Mouse (Mus musculus) liver, embryonic 13.5 days (tissue): ENCODE data around the gene Gm11168. TPM values are rescaled to one million over a fixed set of nuclear protein-coding genes. Genes with fewer than 3 reads are reported as not detected.
A peak's percentile ranks its signal among the peaks of the same experiment; 100 is the strongest.
"Not testable (repeated sequence)": the region's sequence is repeated elsewhere in the genome, so short reads cannot be mapped to it uniquely, and the experiment has no call there.

ENCODE experiments used
- ATAC-seq: fragments of 200-750 bp; cut with Nextera tagmentation; 2 replicates; pipeline ENCODE4 v1.8.0; 2017; ENCODE audit warnings: low read depth, mild to moderate bottlenecking, moderate number of reproducible peaks, moderate library complexity
- DNase-seq: peaks from one replicate; pipeline ENCODE4 v3.0.0; 2022
- H3K27ac ChIP-seq: fragments of 300-500 bp; sonication (generic); 2 replicates; pipeline ENCODE4 v1.5.1; 2015; ENCODE audit warnings: moderate library complexity, mild to moderate bottlenecking, inconsistent platforms
- H3K27me3 ChIP-seq: fragments of 300-500 bp; sonication (generic); 2 replicates; pipeline ENCODE4 v1.6.1; 2015; ENCODE audit warnings: mild to moderate bottlenecking, inconsistent platforms
- H3K36me3 ChIP-seq: fragments of 300-500 bp; sonication (generic); 2 replicates; pipeline ENCODE4 v1.6.1; 2015; ENCODE audit warnings: mild to moderate bottlenecking, inconsistent platforms
- H3K4me1 ChIP-seq: fragments of 300-500 bp; sonication (generic); replicated peaks from 2 replicates; pipeline ENCODE4 v1.6.1; 2015; ENCODE audit warnings: inconsistent platforms
- H3K4me2 ChIP-seq: fragments of 300-500 bp; sonication (generic); 2 replicates; pipeline ENCODE4 v1.6.1; 2015; ENCODE audit warnings: inconsistent platforms, mild to moderate bottlenecking, moderate library complexity
- H3K4me3 ChIP-seq: fragments of 300-500 bp; sonication (generic); replicated peaks from 2 replicates; pipeline ENCODE4 v1.5.1; 2015; ENCODE audit warnings: mild to moderate bottlenecking, inconsistent platforms
- H3K9ac ChIP-seq: fragments of 300-500 bp; sonication (generic); 2 replicates; pipeline ENCODE4 v1.6.1; 2015; ENCODE audit warnings: mild to moderate bottlenecking, inconsistent platforms
- H3K9me3 ChIP-seq: fragments of 300-500 bp; sonication (generic); replicated peaks from 2 replicates; pipeline ENCODE4 v1.6.1; 2016; ENCODE audit warnings: inconsistent platforms
- WGBS: fragments of 180-500 bp; shearing (Covaris S2); methylation state at CpG from one replicate; pipeline ENCODE4 v1.1.7; 2015; ENCODE audit not compliant: insufficient replicate concordance; 5-methylcytosine and 5-hydroxymethylcytosine counted together
- polyA plus RNA-seq: library from polyadenylated mRNA; unstranded; fragments of >200 nt; fragmentation: Nextera tagmentation; extraction: Ambion mirVana; gene quantifications from 2 replicates; pipeline ENCODE4 v1.2.1, GENCODE M21; 2015

Gene Gm11168
- polyA plus RNA-seq, 1 experiment from 2014 or later, result not detected

DNA sequence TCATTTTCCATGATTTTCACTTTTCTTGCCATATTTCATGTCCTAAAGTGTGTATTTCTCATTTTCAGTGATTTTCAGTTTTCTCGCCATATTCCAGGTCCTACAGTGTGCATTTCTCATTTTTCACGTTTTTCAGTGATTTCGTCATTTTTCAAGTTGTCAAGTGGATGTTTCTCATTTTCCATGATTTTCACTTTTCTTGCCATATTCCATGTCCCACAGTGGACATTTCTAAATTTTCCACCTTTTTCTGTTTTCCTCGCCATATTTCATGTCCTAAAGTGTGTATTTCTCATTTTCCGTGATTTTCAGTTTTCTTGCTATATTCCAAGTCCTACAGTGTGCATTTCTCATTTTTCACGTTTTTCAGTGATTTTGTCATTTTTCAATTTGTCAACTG is 12.8 kb downstream of the Gm11168 start:
- not testable (repeated sequence) for H3K36me3 ChIP-seq, H3K4me1 ChIP-seq, H3K9me3 ChIP-seq, ATAC-seq, H3K27me3 ChIP-seq, H3K4me2 ChIP-seq, H3K9ac ChIP-seq, H3K4me3 ChIP-seq, H3K27ac ChIP-seq
- peak; percentile 21 for DNase-seq
- 66% methylated on average over 6 of the region's 6 CpGs for WGBS

DNA sequence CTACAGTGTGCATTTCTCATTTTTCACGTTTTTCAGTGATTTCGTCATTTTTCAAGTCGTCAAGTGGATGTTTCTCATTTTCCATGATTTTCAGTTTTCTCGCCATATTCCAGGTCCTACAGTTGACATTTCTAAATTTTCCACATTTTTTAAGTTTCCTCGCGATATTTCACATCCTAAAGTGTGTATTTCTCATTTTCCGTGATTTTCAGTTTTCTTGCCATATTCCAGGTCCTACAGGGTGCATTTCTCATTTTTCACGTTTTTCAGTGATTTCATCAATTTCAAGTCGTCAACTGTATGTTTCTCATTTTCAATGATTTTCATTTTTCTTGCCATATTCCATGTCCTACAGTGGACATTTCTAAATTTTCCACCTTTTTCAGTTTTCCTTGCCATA is 14.0 kb downstream of the Gm11168 start, which contains the start of gene Gm10719:
Gm10719 (plus strand) TSS at position 301 of the 400 bp plus-strand sequence.
- not testable (repeated sequence) for H3K9ac ChIP-seq, H3K9me3 ChIP-seq, H3K4me1 ChIP-seq, H3K27ac ChIP-seq, H3K4me2 ChIP-seq, H3K36me3 ChIP-seq, H3K4me3 ChIP-seq, H3K27me3 ChIP-seq, ATAC-seq, DNase-seq
- 59% methylated on average over 1 of the region's 9 CpGs for WGBS

DNA sequence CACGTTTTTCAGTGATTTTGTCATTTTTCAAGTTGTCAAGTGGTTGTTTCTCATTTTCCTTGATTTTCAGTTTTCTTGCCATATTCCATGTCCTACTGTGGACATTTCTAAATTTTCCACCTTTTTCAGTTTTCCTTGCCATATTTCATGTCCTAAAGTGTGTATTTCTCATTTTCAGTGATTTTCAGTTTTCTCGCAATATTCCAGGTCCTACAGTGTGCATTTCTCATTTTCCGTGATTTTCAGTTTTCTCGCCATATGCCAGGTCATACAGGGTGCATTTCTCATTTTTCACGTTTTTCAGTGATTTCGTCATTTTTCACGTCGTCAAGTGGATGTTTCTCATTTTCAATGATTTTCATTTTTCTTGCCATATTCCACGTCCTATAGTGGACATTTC is 15.8 kb downstream of the Gm11168 start:
- ATAC-seq, H3K27ac ChIP-seq, H3K4me1 ChIP-seq, H3K36me3 ChIP-seq, H3K4me2 ChIP-seq, H3K9ac ChIP-seq, H3K9me3 ChIP-seq, H3K27me3 ChIP-seq, H3K4me3 ChIP-seq: not testable (repeated sequence)
- DNase-seq, result peak; percentile 89
- WGBS, result 50% methylated on average over 9 of the region's 9 CpGs

DNA sequence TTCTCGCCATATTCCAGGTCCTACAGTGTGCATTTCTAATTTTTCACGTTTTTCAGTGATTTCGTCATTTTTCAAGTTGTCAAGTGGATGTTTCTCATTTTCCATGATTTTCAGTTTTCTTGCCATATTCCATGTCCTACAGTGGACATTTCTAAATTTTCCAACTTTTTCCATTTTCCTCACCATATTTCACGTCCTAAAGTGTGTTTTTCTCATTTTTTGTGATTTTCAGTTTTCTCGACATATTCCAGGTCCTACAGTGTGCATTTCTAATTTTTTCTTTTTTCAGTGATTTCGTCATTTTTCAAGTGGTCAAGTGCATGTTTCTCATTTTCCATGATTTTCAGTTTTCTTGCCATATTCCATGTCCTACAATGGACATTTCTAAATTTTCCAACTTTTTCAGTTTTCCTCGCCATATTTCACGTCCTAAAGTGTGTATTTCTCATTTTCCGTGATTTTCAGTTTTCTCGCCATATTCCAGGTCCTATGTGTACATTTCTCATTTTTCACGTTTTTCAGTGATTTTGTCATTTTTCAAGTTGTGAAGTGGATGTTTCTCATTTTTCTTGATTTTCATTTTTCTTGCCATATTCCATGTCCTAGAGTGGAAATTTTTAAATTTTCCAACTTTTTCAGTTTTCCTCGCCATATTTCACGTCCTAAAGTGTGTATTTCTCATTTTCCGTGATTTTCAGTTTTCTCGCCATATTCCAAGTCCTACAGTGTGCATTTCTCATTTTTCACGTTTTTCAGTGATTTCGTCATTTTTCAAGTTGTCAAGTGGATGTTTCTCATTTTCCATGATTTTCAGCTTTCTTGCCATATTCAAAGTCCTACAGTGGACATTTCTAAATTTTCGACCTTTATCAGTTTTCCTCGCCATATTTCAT is 16.9 kb downstream of the Gm11168 start:
- not testable (repeated sequence) for H3K27me3 ChIP-seq, H3K27ac ChIP-seq, H3K4me2 ChIP-seq, H3K4me1 ChIP-seq, H3K9ac ChIP-seq, H3K4me3 ChIP-seq, H3K36me3 ChIP-seq, H3K9me3 ChIP-seq
- ATAC-seq (peak; percentile 49; the same call in 1 of the 2 replicates), DNase-seq (peak; percentile 77)
- 69% methylated on average over 17 of the region's 19 CpGs for WGBS

DNA sequence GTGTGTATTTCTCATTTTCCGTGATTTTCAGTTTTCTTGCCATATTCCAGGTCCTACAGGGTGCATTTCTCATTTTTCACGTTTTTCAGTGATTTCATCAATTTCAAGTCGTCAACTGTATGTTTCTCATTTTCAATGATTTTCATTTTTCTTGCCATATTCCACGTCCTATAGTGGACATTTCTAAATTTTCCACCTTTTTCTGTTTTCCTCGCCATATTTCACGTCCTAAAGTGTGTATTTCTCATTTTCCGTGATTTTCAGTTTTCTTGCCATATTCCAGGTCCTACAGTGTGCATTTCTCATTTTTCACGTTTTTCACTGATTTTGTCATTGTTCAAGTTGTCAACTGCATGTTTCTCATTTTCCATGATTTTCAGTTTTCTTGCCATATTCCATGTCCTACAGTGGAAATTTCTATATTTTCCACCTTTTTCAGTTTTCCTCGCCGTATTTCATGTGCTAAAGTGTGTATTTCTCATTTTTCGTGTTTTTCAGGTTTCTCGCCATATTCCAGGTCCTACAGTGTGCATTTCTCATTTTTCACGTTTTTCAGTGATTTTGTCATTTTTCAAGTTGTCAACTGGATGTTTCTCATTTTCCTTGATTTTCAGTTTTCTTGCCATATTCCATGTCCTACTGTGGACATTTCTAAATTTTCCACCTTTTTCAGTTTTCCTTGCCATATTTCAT is 19.3 kb downstream of the Gm11168 start:
- ATAC-seq, H3K27ac ChIP-seq, H3K27me3 ChIP-seq, H3K9ac ChIP-seq, H3K4me3 ChIP-seq, H3K4me1 ChIP-seq, H3K9me3 ChIP-seq, H3K4me2 ChIP-seq, H3K36me3 ChIP-seq: not testable (repeated sequence)
- 65% methylated on average over 11 of the region's 13 CpGs for WGBS
- DNase-seq, result peak; percentile 82

DNA sequence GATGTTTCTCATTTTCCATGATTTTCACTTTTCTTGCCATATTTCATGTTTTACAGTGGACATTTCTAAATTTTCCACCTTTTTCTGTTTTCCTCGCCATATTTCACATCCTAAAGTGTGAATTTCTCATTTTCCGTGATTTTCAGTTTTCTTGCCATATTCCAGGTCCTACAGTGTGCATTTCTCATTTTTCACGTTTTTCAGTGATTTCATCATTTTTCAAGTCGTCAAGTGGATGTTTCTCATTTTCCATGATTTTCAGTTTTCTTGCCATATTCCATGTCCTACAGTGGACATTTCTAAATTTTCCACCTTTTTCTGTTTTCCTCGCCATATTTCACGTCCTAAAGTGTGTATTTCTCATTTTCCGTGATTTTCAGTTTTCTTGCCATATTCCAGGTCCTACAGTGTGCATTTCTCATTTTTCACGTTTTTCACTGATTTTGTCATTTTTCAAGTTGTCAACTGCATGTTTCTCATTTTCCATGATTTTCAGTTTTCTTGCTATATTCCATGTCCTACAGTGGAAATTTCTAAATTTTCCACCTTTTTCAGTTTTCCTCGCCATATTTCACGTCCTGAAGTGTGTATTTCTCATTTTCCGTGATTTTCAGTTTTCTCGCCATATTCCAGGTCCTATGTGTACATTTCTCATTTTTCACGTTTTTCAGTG is 20.3 kb downstream of the Gm11168 start, which contains the start of gene Gm10718:
Gm10718 (plus strand) TSS at position 236 of the 673 bp plus-strand sequence.
- not testable (repeated sequence) for H3K9me3 ChIP-seq, H3K4me1 ChIP-seq, H3K4me3 ChIP-seq, H3K27ac ChIP-seq, H3K4me2 ChIP-seq, H3K9ac ChIP-seq, ATAC-seq, H3K27me3 ChIP-seq, H3K36me3 ChIP-seq
- 63% methylated on average over 12 of the region's 13 CpGs for WGBS
- peak; percentile 67 for DNase-seq

DNA sequence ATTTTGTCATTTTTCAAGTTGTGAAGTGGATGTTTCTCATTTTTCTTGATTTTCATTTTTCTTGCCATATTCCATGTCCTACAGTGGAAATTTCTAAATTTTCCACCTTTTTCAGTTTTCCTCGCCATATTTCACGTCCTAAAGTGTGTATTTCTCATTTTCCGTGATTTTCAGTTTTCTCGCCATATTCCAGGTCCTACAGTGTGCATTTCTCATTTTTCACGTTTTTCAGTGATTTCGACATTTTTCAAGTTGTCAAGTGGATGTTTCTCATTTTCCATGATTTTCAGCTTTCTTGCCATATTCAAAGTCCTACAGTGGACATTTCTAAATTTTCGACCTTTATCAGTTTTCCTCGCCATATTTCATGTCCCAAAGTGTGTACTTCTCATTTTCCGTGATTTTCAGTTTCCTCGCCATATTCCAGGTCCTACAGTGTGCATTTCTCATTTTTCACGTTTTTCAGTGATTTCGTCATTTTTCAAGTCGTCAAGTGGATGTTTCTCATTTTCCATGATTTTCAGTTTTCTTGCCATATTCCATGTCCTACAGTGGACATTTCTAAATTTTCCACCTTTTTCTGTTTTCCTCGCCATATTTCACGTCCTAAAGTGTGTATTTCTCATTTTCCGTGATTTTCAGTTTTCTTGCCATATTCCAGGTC is 21.0 kb downstream of the Gm11168 start:
- not testable (repeated sequence) for H3K27ac ChIP-seq, H3K27me3 ChIP-seq, H3K4me1 ChIP-seq, H3K4me3 ChIP-seq, H3K9me3 ChIP-seq, ATAC-seq, H3K36me3 ChIP-seq, H3K4me2 ChIP-seq, H3K9ac ChIP-seq
- peak; percentile 100 for DNase-seq
- WGBS, result 65% methylated on average over 16 of the region's 16 CpGs

DNA sequence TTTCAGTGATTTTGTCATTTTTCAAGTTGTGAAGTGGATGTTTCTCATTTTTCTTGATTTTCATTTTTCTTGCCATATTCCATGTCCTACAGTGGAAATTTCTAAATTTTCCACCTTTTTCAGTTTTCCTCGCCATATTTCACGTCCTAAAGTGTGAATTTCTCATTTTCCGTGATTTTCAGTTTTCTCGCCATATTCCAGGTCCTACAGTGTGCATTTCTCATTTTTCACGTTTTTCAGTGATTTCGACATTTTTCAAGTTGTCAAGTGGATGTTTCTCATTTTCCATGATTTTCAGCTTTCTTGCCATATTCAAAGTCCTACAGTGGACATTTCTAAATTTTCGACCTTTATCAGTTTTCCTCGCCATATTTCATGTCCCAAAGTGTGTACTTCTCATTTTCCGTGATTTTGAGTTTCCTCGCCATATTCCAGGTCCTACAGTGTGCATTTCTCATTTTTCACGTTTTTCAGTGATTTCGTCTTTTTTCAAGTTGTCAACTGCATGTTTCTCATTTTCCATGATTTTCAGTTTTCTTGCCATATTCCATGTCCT is 21.8 kb downstream of the Gm11168 start, which contains the start of gene Gm10717:
Gm10717 (plus strand) TSS at position 506 of the 556 bp plus-strand sequence.
- H3K27ac ChIP-seq, H3K36me3 ChIP-seq, H3K4me1 ChIP-seq, H3K27me3 ChIP-seq, H3K9ac ChIP-seq, H3K9me3 ChIP-seq, H3K4me3 ChIP-seq, ATAC-seq, H3K4me2 ChIP-seq: not testable (repeated sequence)
- peak; percentile 68 for DNase-seq
- 60% methylated on average over 12 of the region's 12 CpGs for WGBS

DNA sequence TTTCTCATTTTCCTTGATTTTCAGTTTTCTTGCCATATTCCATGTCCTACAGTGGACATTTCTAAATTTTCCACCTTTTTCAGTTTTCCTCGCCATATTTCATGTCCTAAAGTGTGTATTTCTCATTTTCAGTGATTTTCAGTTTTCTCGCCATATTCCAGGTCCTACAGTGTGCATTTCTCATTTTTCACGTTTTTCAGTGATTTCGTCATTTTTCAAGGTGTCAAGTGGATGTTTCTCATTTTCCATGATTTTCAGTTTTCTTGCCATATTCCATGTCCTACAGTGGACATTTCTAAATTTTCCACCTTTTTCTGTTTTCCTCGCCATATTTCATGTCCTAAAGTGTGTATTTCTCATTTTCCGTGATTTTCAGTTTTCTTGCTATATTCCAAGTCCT is 22.5 kb downstream of the Gm11168 start:
- not testable (repeated sequence) for H3K4me1 ChIP-seq, H3K9me3 ChIP-seq, H3K36me3 ChIP-seq, H3K9ac ChIP-seq, H3K4me2 ChIP-seq, H3K27ac ChIP-seq, H3K4me3 ChIP-seq, ATAC-seq, H3K27me3 ChIP-seq
- 57% methylated on average over 5 of the region's 6 CpGs for WGBS
- DNase-seq, result peak; percentile 71

DNA sequence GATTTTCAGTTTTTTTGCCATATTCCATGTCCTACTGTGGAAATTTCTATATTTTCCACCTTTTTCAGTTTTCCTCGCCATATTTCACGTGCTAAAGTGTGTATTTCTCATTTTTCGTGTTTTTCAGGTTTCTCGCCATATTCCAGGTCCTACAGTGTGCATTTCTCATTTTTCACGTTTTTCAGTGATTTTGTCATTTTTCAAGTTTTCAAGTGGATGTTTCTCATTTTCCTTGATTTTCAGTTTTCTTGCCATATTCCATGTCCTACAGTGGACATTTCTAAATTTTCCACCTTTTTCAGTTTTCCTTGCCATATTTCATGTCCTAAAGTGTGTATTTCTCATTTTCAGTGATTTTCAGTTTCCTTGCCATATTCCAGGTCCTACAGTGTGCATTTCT is 23.0 kb downstream of the Gm11168 start:
- not testable (repeated sequence) for H3K9ac ChIP-seq, H3K27me3 ChIP-seq, H3K4me2 ChIP-seq, H3K9me3 ChIP-seq, H3K4me3 ChIP-seq, ATAC-seq, H3K27ac ChIP-seq, H3K4me1 ChIP-seq, H3K36me3 ChIP-seq, DNase-seq
- WGBS, result 63% methylated on average over 5 of the region's 5 CpGs

DNA sequence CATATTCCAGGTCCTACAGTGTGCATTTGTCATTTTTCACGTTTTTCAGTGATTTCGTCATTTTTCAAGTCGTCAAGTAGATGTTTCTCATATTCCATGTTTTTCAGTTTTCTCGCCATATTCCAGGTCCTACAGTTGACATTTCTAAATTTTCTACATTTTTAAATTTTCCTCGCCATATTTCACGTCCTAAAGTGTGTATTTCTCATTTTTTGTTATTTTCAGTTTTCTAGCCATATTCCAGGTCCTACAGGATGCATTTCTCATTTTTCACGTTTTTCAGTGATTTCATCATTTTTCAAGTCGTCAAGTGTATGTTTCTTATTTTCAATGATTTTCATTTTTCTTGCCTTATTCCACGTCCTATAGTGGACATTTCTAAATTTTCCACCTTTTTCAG is 23.6 kb downstream of the Gm11168 start:
- ATAC-seq, DNase-seq, H3K9ac ChIP-seq, H3K36me3 ChIP-seq, H3K27ac ChIP-seq, H3K4me2 ChIP-seq, H3K4me1 ChIP-seq, H3K4me3 ChIP-seq, H3K27me3 ChIP-seq, H3K9me3 ChIP-seq: not testable (repeated sequence)
- 56% methylated on average over 9 of the region's 9 CpGs for WGBS
